Mouse (Mus musculus): ENCODE data around the gene Six2. TPM values are rescaled to one million over a fixed set of nuclear protein-coding genes. Genes with fewer than 3 reads are reported as not detected.

Gene Six2
- 2.0 TPM in 1 of 2 replicates, not detected in the other for polyA plus RNA-seq (2012; rRNA removed; ENCODE audit: low replicate concordance)

DNA sequence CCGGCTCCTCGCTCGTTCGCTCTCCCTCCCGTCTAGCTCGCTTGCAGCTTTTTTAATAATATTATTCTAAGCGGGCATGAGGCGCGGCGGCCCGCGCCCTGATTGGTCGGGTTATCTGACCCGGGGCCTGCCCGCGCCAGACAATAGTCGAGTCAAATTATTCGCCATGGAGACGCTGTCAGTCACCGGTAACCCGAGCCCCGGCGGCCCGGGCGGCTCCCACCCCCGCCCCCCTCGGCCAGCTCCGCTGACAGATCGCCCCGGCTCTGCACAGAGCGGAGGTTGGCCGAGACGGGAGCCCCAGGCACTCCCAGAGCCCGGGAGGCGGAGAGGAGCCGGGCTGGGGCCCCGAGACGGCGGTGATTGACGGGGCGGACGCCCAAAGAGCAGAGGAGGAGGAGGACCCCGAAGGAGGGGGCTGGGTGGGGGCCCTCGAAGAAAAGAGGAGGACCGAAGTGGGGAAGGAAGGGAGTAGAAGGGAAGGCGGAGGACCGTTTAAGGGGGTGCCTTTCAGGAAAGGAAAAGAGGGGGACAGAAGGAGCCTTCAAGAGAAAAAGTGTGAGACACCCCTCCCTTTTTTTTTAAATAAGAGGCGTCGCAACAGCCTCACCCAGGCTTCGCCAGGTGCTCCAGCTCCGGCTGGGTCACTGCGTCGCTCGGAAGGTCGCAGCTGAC, at the start of gene Six2:
Gene Six2, minus strand, starts transcription at position 39 of the 675 bp plus-strand sequence.

Other genes with a start within 250 kb of the Six2 start
- gene Six3, start 74.7 kb downstream of the Six2 start, polyA plus RNA-seq (2012; rRNA removed; ENCODE audit: low replicate concordance), result not detected in 2 replicates

Data from duodenum, adult 2 months (tissue).